Mouse (Mus musculus): ENCODE measurements around the gene Hp. TPM values are rescaled to one million over a fixed set of nuclear protein-coding genes. Genes with fewer than 3 reads are reported as not detected.

Hp gene
- polyA plus RNA-seq, 2 experiments from 2014 or later = not detected

DNA sequence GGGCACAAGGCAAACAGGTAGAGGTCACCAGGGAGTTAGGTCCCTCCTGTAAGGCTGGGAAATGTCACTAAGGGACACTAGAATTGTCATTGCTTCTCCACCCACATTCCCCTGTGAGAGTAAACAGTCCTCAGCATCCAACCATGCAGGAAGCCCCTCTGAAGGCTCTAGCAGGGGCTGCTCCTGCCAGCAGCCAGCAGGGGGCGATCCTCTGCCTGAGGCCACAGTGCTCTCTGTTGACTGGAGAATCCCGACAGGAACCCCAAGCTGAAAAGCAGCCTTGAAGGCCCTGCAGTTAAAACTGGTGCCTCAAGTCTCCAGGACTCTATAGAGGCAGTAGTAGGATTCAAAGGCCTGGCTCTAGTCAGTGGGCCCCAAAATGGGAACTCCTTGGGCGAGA, 27.3 kb downstream of the Hp start:
- ATAC-seq = no peak

DNA sequence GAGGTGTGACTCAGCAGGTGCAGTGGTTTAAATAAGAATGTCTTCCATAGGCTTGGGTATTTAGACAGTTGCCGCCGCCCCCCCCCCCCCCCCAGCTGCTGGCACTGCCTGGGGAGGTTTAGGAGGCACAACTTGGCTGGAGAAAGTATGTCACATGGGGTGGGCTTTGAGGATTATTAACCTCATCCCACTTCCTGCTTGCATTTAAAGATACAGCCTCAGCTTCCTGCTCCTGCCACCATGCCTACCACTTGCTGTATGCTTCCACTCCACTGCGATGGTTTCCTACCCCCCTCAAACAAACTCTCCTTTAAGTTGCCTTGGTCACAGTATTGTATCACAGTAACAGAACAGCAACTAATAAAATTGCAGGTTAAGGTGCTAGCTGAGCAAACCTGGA, 34.9 kb downstream of the Hp start:
- no peak for ATAC-seq

DNA sequence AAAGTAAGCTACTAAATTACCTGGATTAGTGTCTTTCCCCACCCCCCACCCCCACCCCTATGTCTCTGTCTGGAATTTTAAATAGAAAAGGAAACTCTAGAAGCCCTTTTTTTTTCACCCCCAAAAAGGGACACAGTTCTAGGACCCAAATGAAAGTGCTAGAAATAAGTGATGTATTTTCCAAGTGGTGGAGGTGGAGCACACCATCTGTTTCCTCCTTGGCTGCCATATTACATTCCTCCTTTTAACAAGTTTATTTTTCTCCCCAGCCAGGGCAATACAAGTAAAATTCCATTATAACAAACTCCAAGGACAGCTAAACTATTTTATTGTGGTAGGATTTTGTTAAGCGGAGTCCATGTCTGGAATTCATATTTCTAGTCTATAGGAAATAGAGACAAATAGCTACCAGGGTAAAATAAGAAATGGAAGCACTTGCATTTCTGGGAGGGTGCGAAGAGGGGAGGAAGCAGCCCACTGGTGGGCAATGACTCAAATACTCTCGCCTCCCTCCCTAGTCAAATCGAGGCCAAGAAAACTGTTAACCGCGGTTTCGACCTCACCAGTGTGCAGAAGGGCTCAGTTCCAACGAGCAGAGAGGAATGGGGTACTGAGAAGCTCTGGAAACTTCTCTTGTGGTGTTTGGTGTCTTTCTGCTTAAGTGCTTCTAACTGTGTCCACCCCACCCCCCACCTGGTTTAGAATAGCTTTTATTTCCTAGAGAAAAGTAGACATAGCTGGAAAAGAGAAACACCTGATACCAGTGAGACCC, 36.0 kb downstream of the Hp start:
- no peak for ATAC-seq

DNA sequence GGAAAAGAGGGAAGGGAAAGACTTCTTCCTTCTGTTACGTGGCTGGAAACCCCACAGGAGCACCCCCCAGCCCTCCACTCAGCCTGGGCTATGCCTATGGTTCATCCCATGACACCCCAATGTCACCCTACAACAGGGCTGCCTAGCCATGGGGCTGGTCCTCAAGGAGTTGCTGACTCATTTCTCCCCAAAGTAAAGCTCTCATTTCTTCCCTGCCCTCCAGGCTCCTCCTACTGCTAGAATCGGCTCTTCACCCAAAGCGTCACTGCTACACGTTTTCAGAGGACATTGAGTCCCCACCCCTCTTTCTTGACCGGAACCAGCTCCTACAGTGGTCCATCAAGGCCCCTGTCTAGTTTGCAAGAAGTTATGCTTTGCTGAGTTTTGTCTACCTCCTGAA, 36.8 kb downstream of the Hp start:
- no peak for ATAC-seq

DNA sequence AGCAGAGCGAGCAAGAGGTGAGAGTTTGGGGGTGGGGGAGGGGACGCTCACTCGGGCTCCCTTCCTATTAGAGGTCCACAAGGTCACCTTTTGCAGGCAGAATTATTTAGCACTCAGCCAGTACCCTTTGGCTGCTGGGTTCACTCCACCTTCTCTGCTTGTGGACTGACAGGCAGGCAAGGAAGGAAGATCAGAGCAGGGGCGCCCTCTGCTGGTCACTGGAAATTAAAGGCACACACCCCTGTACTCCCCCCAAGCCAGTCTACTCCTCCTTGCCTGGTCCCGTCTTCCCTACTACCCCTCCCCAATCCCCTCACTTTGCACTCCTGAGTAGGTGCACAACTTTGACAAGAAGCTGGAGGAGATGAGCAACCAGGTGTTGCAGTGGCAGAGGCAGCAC, 42.3 kb downstream of the Hp start:
- no peak for ATAC-seq

DNA sequence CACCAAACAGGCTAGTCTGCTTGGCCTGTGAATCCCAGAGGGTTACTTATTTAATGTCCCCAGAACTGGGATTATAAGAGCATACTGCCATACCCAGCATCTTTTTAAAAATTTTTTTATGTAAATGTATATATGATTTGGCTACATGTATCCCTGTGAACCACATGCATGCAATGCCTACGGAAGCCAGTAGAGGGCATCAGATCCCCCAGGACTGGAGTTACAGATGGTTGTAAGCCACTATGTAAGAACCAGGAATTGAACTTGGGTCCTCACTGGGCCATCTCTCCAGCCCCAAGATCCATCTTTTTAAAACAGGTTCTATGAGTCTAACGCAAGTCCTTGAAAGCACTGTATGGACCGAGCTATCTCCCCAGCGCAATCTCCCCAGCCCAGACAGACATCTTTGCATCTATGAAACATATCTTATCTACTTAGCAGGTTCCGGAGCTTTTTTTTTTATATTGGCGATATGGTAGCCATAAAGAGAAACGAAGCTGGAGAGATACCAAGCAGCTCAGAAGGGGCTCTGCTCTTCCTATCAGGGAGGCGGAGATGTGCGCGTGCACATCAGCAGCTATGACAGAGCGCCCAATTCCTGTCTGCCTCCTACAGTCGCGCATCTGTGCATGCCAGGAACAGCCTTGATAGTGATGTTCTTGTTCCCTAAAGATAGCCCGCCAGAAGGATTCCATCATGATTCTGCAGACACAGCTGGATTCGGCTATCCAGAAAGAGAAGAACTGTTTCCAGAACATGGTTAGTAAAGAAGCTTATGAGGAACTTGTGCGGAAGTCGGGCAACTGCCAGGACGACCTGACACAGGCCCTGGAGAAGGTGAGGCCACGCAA, 43.6 kb downstream of the Hp start:
- no peak for ATAC-seq

Other genes starting within 250 kb of the Hp start
- not detected for gene Pmfbp1, start 85.1 kb downstream of the Hp start, polyA plus RNA-seq (2017; shearing (Covaris generic))
- gene Dhx38, start 13.3 kb downstream of the Hp start, polyA plus RNA-seq (2017; shearing (Covaris generic)) = 10 to 100 TPM; 11.7 to 26.7 TPM
- gene Txnl4b, start 13.3 kb downstream of the Hp start, polyA plus RNA-seq (2017; shearing (Covaris generic)) = 10 to 100 TPM; 23.6 to 32.9 TPM
- 10 to 100 TPM; 39.2 to 46.8 TPM for gene Dhodh, start 29.5 kb upstream of the Hp start, polyA plus RNA-seq (2017; shearing (Covaris generic))
- gene Pkd1l3, start 35.3 kb upstream of the Hp start, polyA plus RNA-seq (2017; shearing (Covaris generic)) = under 1 TPM; 0.74 to 0.79 TPM
- gene Ist1, start 114.1 kb upstream of the Hp start, polyA plus RNA-seq (2017; shearing (Covaris generic)) = 100 to 1,000 TPM; 139 to 163 TPM
- gene Zfp821, start 126.4 kb upstream of the Hp start, polyA plus RNA-seq (2017; shearing (Covaris generic)) = 1 to 10 TPM; 3.6 to 7.9 TPM
- gene Atxn1l, start 158.6 kb upstream of the Hp start, polyA plus RNA-seq (2017; shearing (Covaris generic)) = 1 to 10 TPM; 2.3 to 3.8 TPM
- gene Ap1g1, start 199.4 kb upstream of the Hp start, polyA plus RNA-seq (2017; shearing (Covaris generic)) = 10 to 100 TPM; 32.7 to 34.3 TPM

Data from CD4-positive, CD25-positive, alpha-beta regulatory T cell, adult 4 months (primary cell).